ENCODE assay signal across 26 mouse cellular contexts in the genomic region with DNA sequence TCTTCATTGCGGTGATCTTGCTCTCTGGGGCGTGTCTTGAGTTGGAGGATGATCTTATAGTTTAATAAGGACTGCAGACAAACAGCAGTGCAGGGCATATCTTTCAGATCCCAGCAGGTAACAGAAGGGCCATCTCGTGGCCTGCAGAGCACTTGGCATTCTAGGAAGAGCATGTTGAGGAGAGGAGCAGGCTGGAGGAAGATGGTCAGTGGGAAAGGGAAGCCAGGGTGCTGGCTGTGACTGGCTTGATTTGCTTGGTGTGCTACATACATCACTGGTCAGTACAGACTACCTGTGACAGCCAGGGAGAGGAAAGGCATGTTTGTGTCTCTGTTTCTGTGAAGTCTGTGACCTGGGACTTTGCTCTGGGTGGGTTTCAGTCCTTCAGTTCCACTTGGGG.
DNase-seq lines count a peak whose midpoint lies in the region; ATAC-seq and TF ChIP-seq lines count a peak whose summit lies in the region.
"Had no signal": no experiment of that assay in that cellular context is flagged by ENCODE, and none has a peak within 500 bp of the region (broad histone marks: within the 10 kb centered on the region; RNA-seq: fewer than 3 reads in every experiment).

No protein-coding gene starts in this region.

- no peaks in the 10 kb centered on the region for H3K36me3 ChIP-seq in embryonic facial prominence, embryonic 12.5 days
- H3K36me3 ChIP-seq in embryonic facial prominence, embryonic 10.5 days (replicated peaks), result no peaks in the 10 kb centered on the region
- H3K36me3 ChIP-seq in kidney, adult 2 months (ENCODE audit: control insufficient read depth, insufficient read depth, low read length), result no peaks in the 10 kb centered on the region
- H3K36me3 ChIP-seq in forebrain, postnatal 0 days (ENCODE audit: insufficient read depth), result no peaks in the 10 kb centered on the region
- no peaks in the 10 kb centered on the region for H3K36me3 ChIP-seq in hindbrain, embryonic 13.5 days
- H3K36me3 ChIP-seq: embryonic facial prominence, embryonic 15.5 days; forebrain, embryonic 15.5 days; hindbrain, embryonic 10.5 days; limb, embryonic 13.5 days; liver, embryonic 12.5 days; midbrain, embryonic 12.5 days; neural tube, embryonic 15.5 days had no signal

- no peaks in the 10 kb centered on the region for H3K27me3 ChIP-seq in embryonic facial prominence, embryonic 12.5 days
- H3K27me3 ChIP-seq in embryonic facial prominence, embryonic 10.5 days (replicated peaks; ENCODE audit: low read depth, poor library complexity, severe bottlenecking), result no peaks in the 10 kb centered on the region
- no peaks in the 10 kb centered on the region for H3K27me3 ChIP-seq in kidney, adult 2 months (replicated peaks; ENCODE audit: control insufficient read depth, insufficient read depth, low read length)
- H3K27me3 ChIP-seq in forebrain, postnatal 0 days (ENCODE audit: insufficient read depth, low read length), result no peaks in the 10 kb centered on the region
- no peaks in the 10 kb centered on the region for H3K27me3 ChIP-seq in hindbrain, embryonic 13.5 days
- H3K27me3 ChIP-seq: embryonic facial prominence, embryonic 15.5 days; forebrain, embryonic 15.5 days; limb, embryonic 13.5 days; liver, embryonic 12.5 days; midbrain, embryonic 12.5 days; neural tube, embryonic 15.5 days had no signal

- ATAC-seq in embryonic facial prominence, embryonic 12.5 days (ENCODE audit: insufficient number of reproducible peaks, insufficient read depth, low FRiP score, low TSS enrichment), result no peak
- ATAC-seq in forebrain, postnatal 0 days, result no peak
- no peak for ATAC-seq in hindbrain, embryonic 13.5 days (ENCODE audit: low FRiP score)
- ATAC-seq: forebrain, embryonic 15.5 days; liver, embryonic 12.5 days had no signal

- 0 out of 2 replicates have a peak overlapping the region, but pooled peaks have one; percentile 30 for H3K27ac ChIP-seq in embryonic facial prominence, embryonic 12.5 days
- no peak overlapping the region for H3K27ac ChIP-seq in embryonic facial prominence, embryonic 10.5 days (replicated peaks)
- peak overlapping the region; percentile 100 for H3K27ac ChIP-seq in kidney, adult 2 months (ENCODE audit: insufficient read depth, low read depth, low read length)
- H3K27ac ChIP-seq in forebrain, postnatal 0 days (ENCODE audit: low read depth, low read length), result no peak overlapping the region
- H3K27ac ChIP-seq in hindbrain, embryonic 13.5 days, result no peak overlapping the region
- H3K27ac ChIP-seq: embryonic facial prominence, embryonic 15.5 days; forebrain, embryonic 15.5 days; hindbrain, embryonic 10.5 days; layer of hippocampus, adult 2 months; limb, embryonic 13.5 days; liver, embryonic 12.5 days; midbrain, embryonic 12.5 days; neural tube, embryonic 15.5 days had no signal

- no peak overlapping the region for H3K4me3 ChIP-seq in embryonic facial prominence, embryonic 12.5 days
- H3K4me3 ChIP-seq in embryonic facial prominence, embryonic 10.5 days, result no peak overlapping the region
- H3K4me3 ChIP-seq in kidney, adult 2 months (ENCODE audit: insufficient read depth, low read depth, low read length), result no peak overlapping the region
- no peak overlapping the region for H3K4me3 ChIP-seq in forebrain, postnatal 0 days (ENCODE audit: low read depth, low read length)
- H3K4me3 ChIP-seq in hindbrain, embryonic 13.5 days, result no peak overlapping the region
- H3K4me3 ChIP-seq: embryonic facial prominence, embryonic 15.5 days; forebrain, embryonic 15.5 days; hindbrain, embryonic 10.5 days; layer of hippocampus, adult 2 months; limb, embryonic 13.5 days; liver, embryonic 12.5 days; midbrain, embryonic 12.5 days; neural tube, embryonic 15.5 days had no signal

- TF ChIP-seq CTCF in kidney, adult 2 months (conservative IDR thresholded peaks at IDR 0.05; ENCODE audit: insufficient read depth, insufficient read length, low read depth, low read length), result no peak
- TF ChIP-seq CTCF in forebrain, postnatal 0 days (IDR thresholded peaks at IDR 0.05; ENCODE audit: low read depth), result no peak

- 79% methylated on average over 3 of the region's 3 CpGs for WGBS in embryonic facial prominence, embryonic 12.5 days
- WGBS in embryonic facial prominence, embryonic 10.5 days, result 87% methylated on average over 3 of the region's 3 CpGs
- WGBS in kidney, adult 2 months, result 51% methylated on average over 3 of the region's 3 CpGs
- 86% methylated on average over 3 of the region's 3 CpGs for WGBS in forebrain, postnatal 0 days
- WGBS in hindbrain, embryonic 13.5 days, result 85% methylated on average over 3 of the region's 3 CpGs

- peaks cover 49% of the 10 kb centered on the region for H3K4me1 ChIP-seq in embryonic facial prominence, embryonic 12.5 days
- peaks cover 64% of the 10 kb centered on the region for H3K4me1 ChIP-seq in embryonic facial prominence, embryonic 10.5 days
- H3K4me1 ChIP-seq in kidney, adult 2 months (ENCODE audit: control insufficient read depth, insufficient read depth, low read length), result peaks cover 60% of the 10 kb centered on the region
- peaks cover 5% of the 10 kb centered on the region; the same call in 1 of the 2 replicates for H3K4me1 ChIP-seq in forebrain, postnatal 0 days (ENCODE audit: insufficient read depth)
- H3K4me1 ChIP-seq in hindbrain, embryonic 13.5 days (replicated peaks), result peaks cover 57% of the 10 kb centered on the region

- no peaks in the 10 kb centered on the region for H3K9me3 ChIP-seq in embryonic facial prominence, embryonic 12.5 days
- H3K9me3 ChIP-seq in embryonic facial prominence, embryonic 10.5 days, result no peaks in the 10 kb centered on the region
- H3K9me3 ChIP-seq in forebrain, postnatal 0 days (ENCODE audit: low read length), result no peaks in the 10 kb centered on the region
- H3K9me3 ChIP-seq in hindbrain, embryonic 13.5 days, result no peaks in the 10 kb centered on the region
- H3K9me3 ChIP-seq: embryonic facial prominence, embryonic 15.5 days; forebrain, embryonic 15.5 days; hindbrain, embryonic 10.5 days; limb, embryonic 13.5 days; liver, embryonic 12.5 days; midbrain, embryonic 12.5 days; neural tube, embryonic 15.5 days had no signal

- H3K4me2 ChIP-seq in embryonic facial prominence, embryonic 12.5 days (replicated peaks), result no peak overlapping the region
- no peak overlapping the region for H3K4me2 ChIP-seq in forebrain, postnatal 0 days (ENCODE audit: low read depth)
- no peak overlapping the region for H3K4me2 ChIP-seq in hindbrain, embryonic 13.5 days
- H3K4me2 ChIP-seq: embryonic facial prominence, embryonic 15.5 days; forebrain, embryonic 15.5 days; limb, embryonic 13.5 days; liver, embryonic 12.5 days; midbrain, embryonic 12.5 days; neural tube, embryonic 15.5 days had no signal

- H3K9ac ChIP-seq in embryonic facial prominence, embryonic 12.5 days, result no peak overlapping the region
- H3K9ac ChIP-seq in forebrain, postnatal 0 days, result no peak overlapping the region
- no peak overlapping the region for H3K9ac ChIP-seq in hindbrain, embryonic 13.5 days
- H3K9ac ChIP-seq: embryonic facial prominence, embryonic 15.5 days; forebrain, embryonic 15.5 days; limb, embryonic 13.5 days; liver, embryonic 12.5 days; midbrain, embryonic 12.5 days; neural tube, embryonic 15.5 days had no signal

- no peak for TF ChIP-seq POLR2A in kidney, adult 2 months (IDR thresholded peaks at IDR 0.05; ENCODE audit: low read depth, low read length)

- DNase-seq in embryonic facial prominence, embryonic 10.5 days (ENCODE audit: low spot score), result no peak
- DNase-seq in kidney, adult 2 months, result no peak
- no peak for DNase-seq in kidney, adult 18-20 months
- peak; percentile 33 for DNase-seq in cerebellum, adult 8-10 months
- peak; percentile 40 to 47 for DNase-seq in cerebellum, postnatal 36 days
- DNase-seq in forebrain, postnatal 0 days, result no peak
- DNase-seq: adrenal gland, postnatal 10 days; embryo, embryonic 11 days; gastrocnemius, postnatal 36 days; kidney, adult 8-10 months; kidney, postnatal 25 days; lung, postnatal 10 days; right cerebral cortex, adult 18-20 months; right cerebral cortex, postnatal 4 days; thymus, adult 18-20 months; thymus, postnatal 36 days had no signal

Comparison
In these comparisons a context has a peak if more than half of its experiments do, and no peak if none do; other contexts are left out.
1. H3K27ac ChIP-seq: peak in embryonic facial prominence, embryonic 12.5 days (single experiment) and kidney, adult 2 months (single experiment); none in embryonic facial prominence, embryonic 10.5 days (single experiment), forebrain, postnatal 0 days (single experiment) and hindbrain, embryonic 13.5 days (single experiment).
2. DNase-seq: peak in cerebellum, adult 8-10 months (single experiment) and cerebellum, postnatal 36 days (2 of 2); none in embryonic facial prominence, embryonic 10.5 days (single experiment), kidney, adult 2 months (single experiment), kidney, adult 18-20 months (single experiment) and forebrain, postnatal 0 days (single experiment).